ENCODE assay signal across 24 mouse cellular contexts in the genomic region with DNA sequence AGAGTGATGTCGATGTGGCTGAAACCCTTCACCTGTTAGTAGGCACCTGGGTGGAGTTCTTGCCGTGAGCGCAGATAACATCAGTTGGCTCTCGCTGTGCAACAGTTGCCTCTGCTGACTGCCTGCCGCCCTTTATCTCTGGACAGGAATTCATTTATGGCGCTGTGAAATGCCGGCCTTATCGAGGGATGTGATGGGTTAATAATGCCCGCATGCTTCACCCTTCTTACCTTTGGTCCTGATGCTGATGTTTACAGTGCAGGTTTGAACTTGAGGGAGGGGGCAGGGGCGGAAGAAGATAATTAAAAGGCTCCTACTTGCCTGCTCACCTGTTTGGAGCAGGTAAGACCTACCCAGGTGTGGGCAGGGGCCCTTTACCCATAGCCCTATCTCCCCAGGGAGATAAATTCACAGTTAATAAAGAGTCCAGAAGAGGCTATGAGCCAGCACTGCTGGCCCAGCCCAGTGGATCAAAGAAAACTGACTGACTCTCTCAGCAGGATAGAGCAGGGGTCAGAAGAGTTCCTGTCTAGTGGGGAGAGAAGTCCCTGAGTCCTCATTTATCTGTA.
DNase-seq lines count a peak whose midpoint lies in the region; ATAC-seq and TF ChIP-seq lines count a peak whose summit lies in the region.
"Had no signal": no experiment of that assay in that cellular context is flagged by ENCODE, and none has a peak within 500 bp of the region (broad histone marks: within the 10 kb centered on the region; RNA-seq: fewer than 3 reads in every experiment).

No protein-coding gene starts in this region.

- ATAC-seq in stomach, embryonic 16.5 days (ENCODE audit: insufficient read depth, low FRiP score): peak; percentile 52; the same call in 1 of the 2 replicates
- no peak for ATAC-seq in stomach, postnatal 0 days (ENCODE audit: low FRiP score, low TSS enrichment)
- ATAC-seq in hindbrain, postnatal 0 days: no peak
- ATAC-seq: forebrain, embryonic 14.5 days; forebrain, postnatal 0 days; Patski had no signal

- no peak for DNase-seq in stomach, postnatal 0 days (ENCODE audit: low spot score)
- DNase-seq in urinary bladder, postnatal 36 days (ENCODE audit: low spot score in 2 of 2): peak; percentile 46 to 69
- no peak for DNase-seq in urinary bladder, postnatal 4 days (ENCODE audit: low spot score in 2 of 2)
- DNase-seq in hindbrain, postnatal 0 days (ENCODE audit: low spot score): no peak
- DNase-seq: adrenal gland, postnatal 10 days; cerebellum, adult 11 months; cerebellum, adult 2 months; cerebellum, adult 9-11 months; cerebellum, postnatal 25 days; forebrain, postnatal 0 days; gastrocnemius, adult 2 months; gastrocnemius, postnatal 14 days; heart, adult 11 months had no signal

- TF ChIP-seq CTCF in stomach, postnatal 0 days (IDR thresholded peaks at IDR 0.05; ENCODE audit: low read depth): no peak
- no peak for TF ChIP-seq CTCF in small intestine, adult 2 months (IDR thresholded peaks at IDR 0.05; ENCODE audit: extremely low read depth, insufficient read length, insufficient replicate concordance, low read depth, low read length)
- TF ChIP-seq CTCF in hindbrain, postnatal 0 days (IDR thresholded peaks at IDR 0.05; ENCODE audit: low read depth): no peak

- WGBS in stomach, embryonic 16.5 days: 54% methylated on average over 10 of the region's 10 CpGs
- 49% methylated on average over 10 of the region's 10 CpGs for WGBS in stomach, postnatal 0 days
- WGBS in small intestine, adult 2 months: 23% methylated on average over 10 of the region's 10 CpGs
- 84% methylated on average over 10 of the region's 10 CpGs for WGBS in hindbrain, postnatal 0 days

- no peak overlapping the region for H3K4me2 ChIP-seq in stomach, embryonic 16.5 days (ENCODE audit: low read depth, low read length)
- H3K4me2 ChIP-seq in stomach, postnatal 0 days (replicated peaks; ENCODE audit: low read depth): no peak overlapping the region
- H3K4me2 ChIP-seq in hindbrain, postnatal 0 days (ENCODE audit: low read depth, low read length): no peak overlapping the region
- H3K4me2 ChIP-seq: embryonic facial prominence, embryonic 12.5 days; embryonic facial prominence, embryonic 15.5 days; heart, embryonic 11.5 days; hindbrain, embryonic 12.5 days; hindbrain, embryonic 15.5 days had no signal

- H3K27ac ChIP-seq in stomach, embryonic 16.5 days (ENCODE audit: low read length): no peak overlapping the region
- no peak overlapping the region for H3K27ac ChIP-seq in stomach, postnatal 0 days (replicated peaks)
- peak overlapping the region; percentile 78 for H3K27ac ChIP-seq in small intestine, adult 2 months (ENCODE audit: insufficient read depth, low read depth, low read length)
- no peak overlapping the region for H3K27ac ChIP-seq in hindbrain, postnatal 0 days
- H3K27ac ChIP-seq: embryonic facial prominence, embryonic 12.5 days; embryonic facial prominence, embryonic 15.5 days; gastrocnemius, adult 2 months; hindbrain, embryonic 12.5 days; hindbrain, embryonic 15.5 days had no signal

- H3K36me3 ChIP-seq in stomach, embryonic 16.5 days (ENCODE audit: control insufficient read depth, insufficient read depth, low read length): no peaks in the 10 kb centered on the region
- H3K36me3 ChIP-seq in stomach, postnatal 0 days (ENCODE audit: control insufficient read depth, insufficient read depth, low read length): no peaks in the 10 kb centered on the region
- H3K36me3 ChIP-seq in small intestine, adult 2 months (ENCODE audit: control insufficient read depth, insufficient read depth, low read length): no peaks in the 10 kb centered on the region
- H3K36me3 ChIP-seq in hindbrain, postnatal 0 days (ENCODE audit: insufficient read depth, low read length): no peaks in the 10 kb centered on the region
- H3K36me3 ChIP-seq: embryonic facial prominence, embryonic 12.5 days; embryonic facial prominence, embryonic 15.5 days; G1E; hindbrain, embryonic 12.5 days; hindbrain, embryonic 15.5 days had no signal

- H3K4me1 ChIP-seq in stomach, embryonic 16.5 days (ENCODE audit: control insufficient read depth, insufficient read depth, low read length): no peaks in the 10 kb centered on the region
- H3K4me1 ChIP-seq in stomach, postnatal 0 days (replicated peaks; ENCODE audit: control insufficient read depth, insufficient read depth): no peaks in the 10 kb centered on the region
- peaks cover 33% of the 10 kb centered on the region for H3K4me1 ChIP-seq in small intestine, adult 2 months (ENCODE audit: control insufficient read depth, insufficient read depth, insufficient read length, low read length)
- no peaks in the 10 kb centered on the region for H3K4me1 ChIP-seq in hindbrain, postnatal 0 days (ENCODE audit: insufficient read depth, low read length)
- H3K4me1 ChIP-seq: embryonic facial prominence, embryonic 12.5 days; embryonic facial prominence, embryonic 15.5 days; hindbrain, embryonic 12.5 days; hindbrain, embryonic 15.5 days had no signal

- TF ChIP-seq EP300 in stomach, postnatal 0 days (optimal IDR thresholded peaks at IDR 0.05): no peak

- no peak for TF ChIP-seq POLR2A in small intestine, adult 2 months (IDR thresholded peaks at IDR 0.05; ENCODE audit: low read depth, low read length)

- no peak overlapping the region for H3K9ac ChIP-seq in stomach, embryonic 16.5 days (ENCODE audit: low read length)
- H3K9ac ChIP-seq in stomach, postnatal 0 days (ENCODE audit: low read length): no peak overlapping the region
- no peak overlapping the region for H3K9ac ChIP-seq in hindbrain, postnatal 0 days (replicated peaks; ENCODE audit: low read length)
- H3K9ac ChIP-seq: embryonic facial prominence, embryonic 12.5 days; embryonic facial prominence, embryonic 15.5 days; forebrain, postnatal 0 days; hindbrain, embryonic 12.5 days; hindbrain, embryonic 15.5 days had no signal

- no peaks in the 10 kb centered on the region for H3K27me3 ChIP-seq in stomach, embryonic 16.5 days (ENCODE audit: control insufficient read depth, insufficient read depth, low read length)
- no peaks in the 10 kb centered on the region for H3K27me3 ChIP-seq in stomach, postnatal 0 days (ENCODE audit: control insufficient read depth, insufficient read depth, low read length)
- H3K27me3 ChIP-seq in small intestine, adult 2 months (ENCODE audit: control insufficient read depth, insufficient read depth, low read length): no peaks in the 10 kb centered on the region
- H3K27me3 ChIP-seq in hindbrain, postnatal 0 days (ENCODE audit: insufficient read depth, low read length): no peaks in the 10 kb centered on the region
- H3K27me3 ChIP-seq: CH12.LX; embryonic facial prominence, embryonic 12.5 days; embryonic facial prominence, embryonic 15.5 days; hindbrain, embryonic 12.5 days; hindbrain, embryonic 15.5 days; Patski had no signal

- no peaks in the 10 kb centered on the region; the same call in 1 of the 2 replicates for H3K9me3 ChIP-seq in stomach, embryonic 16.5 days (replicated peaks; ENCODE audit: control insufficient read depth, low read length)
- no peaks in the 10 kb centered on the region for H3K9me3 ChIP-seq in stomach, postnatal 0 days (ENCODE audit: control insufficient read depth, low read length)
- no peaks in the 10 kb centered on the region for H3K9me3 ChIP-seq in hindbrain, postnatal 0 days (ENCODE audit: low read length)
- H3K9me3 ChIP-seq: embryonic facial prominence, embryonic 12.5 days; embryonic facial prominence, embryonic 15.5 days; hindbrain, embryonic 12.5 days; hindbrain, embryonic 15.5 days had no signal

- H3K4me3 ChIP-seq in stomach, embryonic 16.5 days (replicated peaks; ENCODE audit: low read length): no peak overlapping the region
- no peak overlapping the region for H3K4me3 ChIP-seq in stomach, postnatal 0 days (ENCODE audit: low read depth, low read length)
- H3K4me3 ChIP-seq in small intestine, adult 2 months (ENCODE audit: low read depth, low read length): no peak overlapping the region
- H3K4me3 ChIP-seq in hindbrain, postnatal 0 days (ENCODE audit: low read length): no peak overlapping the region
- H3K4me3 ChIP-seq: embryonic facial prominence, embryonic 12.5 days; embryonic facial prominence, embryonic 15.5 days; gastrocnemius, adult 2 months; hindbrain, embryonic 12.5 days; hindbrain, embryonic 15.5 days had no signal

Comparison
In these comparisons a context has a peak if more than half of its experiments do, and no peak if none do; other contexts are left out.
1. DNase-seq: peak in urinary bladder, postnatal 36 days (2 of 2); none in stomach, postnatal 0 days (single experiment), urinary bladder, postnatal 4 days (0 of 2) and hindbrain, postnatal 0 days (single experiment).